Mouse (Mus musculus): Measurements from ENCODE around the gene Srp54c. TPM values are rescaled to one million over a fixed set of nuclear protein-coding genes. Genes with fewer than 3 reads are reported as not detected.

Gene Srp54c
- 10 to 100 TPM; 61.3 to 67.3 TPM for polyA plus RNA-seq (2017; shearing (Covaris generic))

DNA sequence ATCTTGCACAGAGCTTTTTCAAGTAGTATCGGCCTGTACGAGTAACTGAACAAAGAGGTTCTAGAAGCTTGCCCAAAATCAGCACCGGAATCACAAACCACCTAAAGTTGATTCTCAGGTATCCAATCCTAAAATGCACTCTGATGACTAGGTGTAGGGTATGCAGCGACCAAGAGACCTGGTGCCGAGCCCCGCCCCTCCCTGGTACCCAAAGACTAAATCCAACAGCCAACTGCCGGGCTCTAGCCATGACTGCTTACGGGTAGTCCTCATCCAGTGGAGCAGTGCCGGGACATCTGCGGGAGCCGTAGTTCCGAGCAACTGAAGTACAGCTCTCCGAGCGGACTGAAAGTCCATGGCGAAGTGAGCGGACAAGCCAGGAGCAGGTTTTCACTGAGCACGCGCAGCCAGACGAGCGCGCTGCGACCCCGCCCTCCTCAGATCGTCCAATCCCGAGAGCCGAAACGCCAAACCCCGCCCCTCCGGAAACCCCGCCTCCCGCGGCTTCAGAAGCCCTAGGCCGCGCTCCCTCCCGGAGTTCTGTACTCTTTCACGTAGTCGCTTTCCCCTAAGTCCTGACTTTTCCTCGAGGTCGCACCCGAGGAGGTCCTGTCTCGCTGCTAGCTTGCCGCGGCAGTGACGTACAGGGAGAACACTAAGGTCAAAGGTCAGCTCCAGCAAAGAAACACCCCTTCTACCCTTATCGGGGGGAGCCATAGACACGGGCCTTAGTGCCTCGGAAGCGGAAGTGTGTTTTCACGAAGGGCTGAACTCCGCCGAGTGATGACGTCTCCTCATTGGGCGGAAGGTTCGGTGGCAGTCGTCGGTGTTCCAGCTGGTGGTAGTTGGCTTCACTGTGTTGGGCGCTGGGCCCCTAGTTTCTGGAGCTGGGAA lies at the start of gene Srp54c:
TSS of gene Srp54c (plus strand) at position 543 of the 894 bp plus-strand sequence.

DNA sequence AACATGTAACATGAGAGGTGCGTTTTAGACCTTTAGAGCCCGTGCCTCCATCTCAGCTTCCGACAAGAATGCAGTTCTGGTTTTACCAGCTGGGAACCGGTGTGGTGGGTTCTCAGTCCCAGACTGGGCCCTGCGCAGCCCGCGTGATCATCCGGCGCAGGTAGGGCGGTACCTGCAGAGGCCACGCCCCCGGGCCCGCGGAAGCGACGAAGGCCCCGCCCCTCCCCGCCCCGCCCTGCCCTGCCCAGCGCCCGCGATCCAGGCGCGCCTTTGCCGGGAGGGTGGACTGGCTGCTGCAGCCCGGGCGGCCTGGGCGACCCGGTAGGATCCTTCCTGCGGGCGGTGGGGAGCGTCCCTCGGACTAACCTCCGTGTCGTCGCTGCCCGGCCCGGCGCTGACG lies 30.7 kb upstream of the Srp54c start, which contains the start of gene 1700047I17Rik2:
TSS of gene 1700047I17Rik2 (plus strand) at position 287 of the 400 bp plus-strand sequence.

DNA sequence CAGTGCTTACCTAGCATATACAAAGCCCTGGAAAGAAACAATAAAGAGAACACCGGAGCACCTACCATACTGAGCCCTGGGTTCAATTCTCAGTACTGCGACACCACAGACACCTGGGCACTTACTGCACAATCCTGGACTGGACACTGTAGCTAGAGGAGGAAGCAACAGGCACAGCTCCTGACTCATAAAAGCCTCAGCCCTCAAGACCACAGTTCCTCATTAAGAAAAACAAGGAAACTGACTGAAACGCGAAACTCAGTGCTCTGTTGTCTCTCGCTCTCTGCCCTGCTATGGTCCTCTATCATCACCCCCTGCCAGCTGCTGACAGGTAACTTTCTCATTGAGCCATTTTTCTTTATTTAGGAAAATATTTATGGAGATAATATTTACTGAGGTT lies 69.4 kb downstream of the Srp54c start, which contains the start of gene 1110008L16Rik:
TSS of gene 1110008L16Rik (plus strand) at position 242 of the 400 bp plus-strand sequence.

DNA sequence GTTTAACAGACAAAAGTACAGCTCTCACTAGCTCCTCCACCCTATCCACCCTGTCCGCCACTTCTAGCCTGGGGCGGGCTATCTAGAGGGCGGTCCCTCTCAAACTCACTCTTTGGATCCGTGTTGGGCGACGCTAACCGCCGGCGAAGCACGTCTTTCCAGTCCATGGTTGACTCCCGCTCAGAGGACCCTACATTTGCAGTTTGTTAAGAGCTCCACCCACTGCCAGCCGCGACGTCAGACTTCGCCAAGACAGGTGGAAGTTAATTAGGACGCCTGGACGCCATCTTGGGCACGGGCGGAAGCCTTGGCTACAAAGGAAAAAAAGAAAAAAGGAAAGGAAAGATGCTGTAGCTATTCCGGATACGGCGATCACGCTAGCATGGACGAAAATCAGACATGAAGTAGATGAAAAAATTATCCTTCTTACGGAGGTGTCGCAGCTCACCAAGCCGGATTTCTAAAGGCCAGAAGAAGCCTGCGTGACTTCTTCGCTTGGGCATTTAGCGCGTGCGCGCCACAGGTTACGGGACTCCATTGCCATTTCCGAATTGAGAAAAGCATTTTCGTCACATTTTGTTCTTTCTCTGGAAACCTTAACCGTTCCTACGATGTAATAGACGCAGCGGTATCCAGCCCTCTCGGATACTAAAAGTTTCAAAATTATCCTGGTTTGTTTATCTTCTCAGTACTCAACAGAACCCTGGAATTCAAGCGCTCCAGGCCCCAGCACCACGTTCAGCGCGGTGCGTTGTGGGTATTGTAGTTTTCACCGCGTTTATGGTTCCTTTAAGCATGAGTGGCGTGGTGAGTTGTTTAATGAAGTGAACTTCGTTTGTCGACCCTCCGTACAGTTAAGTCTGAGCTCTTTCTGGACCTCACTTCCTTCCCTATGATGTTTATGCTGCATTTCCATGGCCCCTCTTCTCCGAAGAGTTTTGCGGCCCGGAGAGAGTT lies 72.8 kb downstream of the Srp54c start, which contains the start of gene Ppp2r3c:
TSS of gene Ppp2r3c (minus strand) at position 514 of the 957 bp plus-strand sequence.

Other genes starting within 250 kb of the Srp54c start
- 1 to 10 TPM; 4.4 to 7.1 TPM for gene Gm20403, start 243.6 kb upstream of the Srp54c start, polyA plus RNA-seq (2017; shearing (Covaris generic))
- 100 to 1,000 TPM; 164 to 170 TPM for gene Baz1a, start 215.8 kb upstream of the Srp54c start, polyA plus RNA-seq (2017; shearing (Covaris generic))
- gene 2700097O09Rik, start 150.1 kb upstream of the Srp54c start, polyA plus RNA-seq (2017; shearing (Covaris generic)): 10 to 100 TPM; 20.0 to 29.2 TPM
- gene Srp54a, start 149.9 kb upstream of the Srp54c start, polyA plus RNA-seq (2017; shearing (Covaris generic)): 100 to 1,000 TPM; 119 to 134 TPM
- 10 to 100 TPM; 32.1 to 47.5 TPM for gene Fam177a, start 105.7 kb upstream of the Srp54c start, polyA plus RNA-seq (2017; shearing (Covaris generic))
- 10 to 100 TPM; 29.7 to 35.3 TPM for gene Srp54b, start 75.1 kb upstream of the Srp54c start, polyA plus RNA-seq (2017; shearing (Covaris generic))
- gene 1700047I17Rik2, start 30.6 kb upstream of the Srp54c start, polyA plus RNA-seq (2017; shearing (Covaris generic)): not detected
- 10 to 100 TPM in 1 of 2 experiments, 1 to 10 TPM in 1; 7.7 to 10.0 TPM for gene 1110008L16Rik, start 69.4 kb downstream of the Srp54c start, polyA plus RNA-seq (2017; shearing (Covaris generic))
- gene Ppp2r3c, start 72.8 kb downstream of the Srp54c start, polyA plus RNA-seq (2017; shearing (Covaris generic)): 10 to 100 TPM; 13.3 to 14.1 TPM
- 100 to 1,000 TPM; 271 to 272 TPM for gene Psma6, start 154.1 kb downstream of the Srp54c start, polyA plus RNA-seq (2017; shearing (Covaris generic))